Mouse (Mus musculus): ENCODE measurements at regions not wholly inside any gene's neighbourhood (a gene's known extent, or its start where the extent isn't known, plus 50 kb on each side); places are given as distances from the start of the nearest gene placed in this dataset.

GRCm38 (mm10) chr16:77537351-77537750 is 64.5 kb downstream of the Gm11146 start:
- Histone ChIP-seq H3K4me1 (ENCODE audit: insufficient read depth, low read length) (no peaks in the 10 kb centered on the region), H3K4me2 (replicated peaks; ENCODE audit: low read depth, low read length) (peak overlapping the region; percentile 34; the same call in 1 of the 2 replicates), H3K9ac (replicated peaks; ENCODE audit: low read length) (no peak overlapping the region), H3K27me3 (ENCODE audit: insufficient read depth, low read length) (no peaks in the 10 kb centered on the region), H3K27ac (ENCODE audit: low read length) (no peak overlapping the region), H3K36me3 (ENCODE audit: insufficient read depth, low read length) (no peaks in the 10 kb centered on the region), H3K4me3 (ENCODE audit: low read length) (no peak overlapping the region), H3K9me3 (ENCODE audit: low read length) (no peaks in the 10 kb centered on the region)
- ATAC-seq (ENCODE audit: low FRiP score, low TSS enrichment): no peak
- 78% methylated on average over 4 of the region's 4 CpGs for WGBS

- no peaks in the 10 kb centered on the region for H3K9me3 ChIP-seq (ENCODE audit: low read length)
- H3K27me3 ChIP-seq (ENCODE audit: insufficient read depth, low read length): no peaks in the 10 kb centered on the region
- H3K4me1 ChIP-seq (ENCODE audit: insufficient read depth, low read length): no peaks in the 10 kb centered on the region
- H3K36me3 ChIP-seq (ENCODE audit: insufficient read depth, low read length): no peaks in the 10 kb centered on the region
- H3K9ac ChIP-seq (replicated peaks; ENCODE audit: low read length): 0 out of 2 replicates have a peak overlapping the region, but pooled peaks have one; percentile 0
- ATAC-seq (ENCODE audit: low FRiP score, low TSS enrichment): no peak
- H3K27ac ChIP-seq (ENCODE audit: low read length): no peak overlapping the region
- WGBS: 51% methylated on average over 10 of the region's 10 CpGs
- peak overlapping the region; percentile 34 for H3K4me2 ChIP-seq (replicated peaks; ENCODE audit: low read depth, low read length)
- 0 out of 2 replicates have a peak overlapping the region, but pooled peaks have one; percentile 5 for H3K4me3 ChIP-seq (ENCODE audit: low read length)
Measured at GRCm38 (mm10) chr16:77536746-77537145, 65.1 kb downstream of the Gm11146 start.

- Histone ChIP-seq H3K9ac (replicated peaks; ENCODE audit: low read length) (no peak overlapping the region), H3K4me1 (ENCODE audit: insufficient read depth, low read length) (no peaks in the 10 kb centered on the region), H3K27me3 (ENCODE audit: insufficient read depth, low read length) (no peaks in the 10 kb centered on the region), H3K4me3 (ENCODE audit: low read length) (no peak overlapping the region), H3K27ac (ENCODE audit: low read length) (no peak overlapping the region), H3K36me3 (ENCODE audit: insufficient read depth, low read length) (no peaks in the 10 kb centered on the region), H3K9me3 (ENCODE audit: low read length) (no peaks in the 10 kb centered on the region), H3K4me2 (replicated peaks; ENCODE audit: low read depth, low read length) (peak overlapping the region; percentile 34)
- WGBS: 67% methylated on average over 6 of the region's 6 CpGs
- no peak for ATAC-seq (ENCODE audit: low FRiP score, low TSS enrichment)
Measured at GRCm38 (mm10) chr16:77536314-77536713, 65.6 kb downstream of the Gm11146 start.

GRCm38 (mm10) chr16:77535021-77535420 is 66.9 kb downstream of the Gm11146 start:
- WGBS: 84% methylated on average over 3 of the region's 3 CpGs
- Histone ChIP-seq H3K4me1 (ENCODE audit: insufficient read depth, low read length) (no peaks in the 10 kb centered on the region), H3K36me3 (ENCODE audit: insufficient read depth, low read length) (peaks cover 5% of the 10 kb centered on the region; the same call in 1 of the 2 replicates), H3K4me2 (replicated peaks; ENCODE audit: low read depth, low read length) (no peak overlapping the region), H3K4me3 (ENCODE audit: low read length) (no peak overlapping the region), H3K27ac (ENCODE audit: low read length) (no peak overlapping the region), H3K9me3 (ENCODE audit: low read length) (peaks cover 4% of the 10 kb centered on the region; the same call in 1 of the 2 replicates), H3K27me3 (ENCODE audit: insufficient read depth, low read length) (no peaks in the 10 kb centered on the region), H3K9ac (replicated peaks; ENCODE audit: low read length) (no peak overlapping the region)
- no peak for ATAC-seq (ENCODE audit: low FRiP score, low TSS enrichment)

GRCm38 (mm10) chr16:77531596-77531995 is 70.3 kb downstream of the Gm11146 start:
- no peak overlapping the region for H3K4me3 ChIP-seq (ENCODE audit: low read length)
- no peak overlapping the region for H3K9ac ChIP-seq (replicated peaks; ENCODE audit: low read length)
- H3K9me3 ChIP-seq (ENCODE audit: low read length): peaks cover 4% of the 10 kb centered on the region; the same call in 1 of the 2 replicates
- no peaks in the 10 kb centered on the region for H3K4me1 ChIP-seq (ENCODE audit: insufficient read depth, low read length)
- no peak overlapping the region for H3K4me2 ChIP-seq (replicated peaks; ENCODE audit: low read depth, low read length)
- H3K27ac ChIP-seq (ENCODE audit: low read length): no peak overlapping the region
- 86% methylated on average over 10 of the region's 10 CpGs for WGBS
- H3K27me3 ChIP-seq (ENCODE audit: insufficient read depth, low read length): no peaks in the 10 kb centered on the region
- no peak for ATAC-seq (ENCODE audit: low FRiP score, low TSS enrichment)
- H3K36me3 ChIP-seq (ENCODE audit: insufficient read depth, low read length): peaks cover 5% of the 10 kb centered on the region; the same call in 1 of the 2 replicates

GRCm38 (mm10) chr16:77527951-77528350 is 73.9 kb downstream of the Gm11146 start:
- WGBS: 72% methylated on average over 1 of the region's 1 CpGs
- H3K4me2 ChIP-seq (replicated peaks; ENCODE audit: low read depth, low read length): no peak overlapping the region
- no peak overlapping the region for H3K27ac ChIP-seq (ENCODE audit: low read length)
- peaks cover 5% of the 10 kb centered on the region; the same call in 1 of the 2 replicates for H3K36me3 ChIP-seq (ENCODE audit: insufficient read depth, low read length)
- ATAC-seq (ENCODE audit: low FRiP score, low TSS enrichment): no peak
- H3K4me1 ChIP-seq (ENCODE audit: insufficient read depth, low read length): no peaks in the 10 kb centered on the region
- H3K27me3 ChIP-seq (ENCODE audit: insufficient read depth, low read length): no peaks in the 10 kb centered on the region
- H3K4me3 ChIP-seq (ENCODE audit: low read length): no peak overlapping the region
- H3K9ac ChIP-seq (replicated peaks; ENCODE audit: low read length): no peak overlapping the region
- H3K9me3 ChIP-seq (ENCODE audit: low read length): peaks cover 4% of the 10 kb centered on the region; the same call in 1 of the 2 replicates

GRCm38 (mm10) chr16:77514606-77515005 is 87.3 kb downstream of the Gm11146 start:
- no peak overlapping the region for H3K9ac ChIP-seq (replicated peaks; ENCODE audit: low read length)

GRCm38 (mm10) chr16:77503556-77503955 is 98.3 kb downstream of the Gm11146 start:
- Histone ChIP-seq H3K4me2 (replicated peaks; ENCODE audit: low read depth, low read length) (no peak overlapping the region), H3K9ac (replicated peaks; ENCODE audit: low read length) (no peak overlapping the region), H3K27me3 (ENCODE audit: insufficient read depth, low read length) (no peaks in the 10 kb centered on the region), H3K4me3 (ENCODE audit: low read length) (no peak overlapping the region), H3K36me3 (ENCODE audit: insufficient read depth, low read length) (0 out of 2 replicates have a peak, but pooled peaks cover 4% of the 10 kb centered on the region), H3K27ac (ENCODE audit: low read length) (no peak overlapping the region), H3K4me1 (ENCODE audit: insufficient read depth, low read length) (no peaks in the 10 kb centered on the region), H3K9me3 (ENCODE audit: low read length) (0 out of 2 replicates have a peak, but pooled peaks cover 6% of the 10 kb centered on the region)
- WGBS: 65% methylated on average over 5 of the region's 5 CpGs
- no peak for ATAC-seq (ENCODE audit: low FRiP score, low TSS enrichment)

More at GRCm38 (mm10) chr16:77514606-77515005, 87.3 kb downstream of the Gm11146 start:
- H3K4me1 ChIP-seq (ENCODE audit: insufficient read depth, low read length): no peaks in the 10 kb centered on the region
- 73% methylated on average over 3 of the region's 3 CpGs for WGBS
- H3K27ac ChIP-seq (ENCODE audit: low read length): no peak overlapping the region
- no peak overlapping the region for H3K4me2 ChIP-seq (replicated peaks; ENCODE audit: low read depth, low read length)
- no peak for ATAC-seq (ENCODE audit: low FRiP score, low TSS enrichment)
- no peaks in the 10 kb centered on the region for H3K36me3 ChIP-seq (ENCODE audit: insufficient read depth, low read length)
- H3K27me3 ChIP-seq (ENCODE audit: insufficient read depth, low read length): no peaks in the 10 kb centered on the region
- no peaks in the 10 kb centered on the region for H3K9me3 ChIP-seq (ENCODE audit: low read length)
- H3K4me3 ChIP-seq (ENCODE audit: low read length): no peak overlapping the region

GRCm38 (mm10) chr16:77502916-77503315 is 99.0 kb downstream of the Gm11146 start:
- H3K4me1 ChIP-seq (ENCODE audit: insufficient read depth, low read length): no peaks in the 10 kb centered on the region
- no peak overlapping the region for H3K4me3 ChIP-seq (ENCODE audit: low read length)
- no peaks in the 10 kb centered on the region for H3K27me3 ChIP-seq (ENCODE audit: insufficient read depth, low read length)
- H3K9me3 ChIP-seq (ENCODE audit: low read length): 0 out of 2 replicates have a peak, but pooled peaks cover 6% of the 10 kb centered on the region
- no peak overlapping the region for H3K27ac ChIP-seq (ENCODE audit: low read length)
- WGBS: 83% methylated on average over 5 of the region's 5 CpGs
- H3K9ac ChIP-seq (replicated peaks; ENCODE audit: low read length): no peak overlapping the region
- ATAC-seq (ENCODE audit: low FRiP score, low TSS enrichment): no peak
- H3K4me2 ChIP-seq (replicated peaks; ENCODE audit: low read depth, low read length): no peak overlapping the region
- H3K36me3 ChIP-seq (ENCODE audit: insufficient read depth, low read length): 0 out of 2 replicates have a peak, but pooled peaks cover 4% of the 10 kb centered on the region

GRCm38 (mm10) chr16:77502026-77502425 is 99.9 kb downstream of the Gm11146 start:
- Histone ChIP-seq H3K27ac (ENCODE audit: low read length) (no peak overlapping the region), H3K4me2 (replicated peaks; ENCODE audit: low read depth, low read length) (peak overlapping the region; percentile 34; the same call in 1 of the 2 replicates), H3K36me3 (ENCODE audit: insufficient read depth, low read length) (no peaks in the 10 kb centered on the region), H3K27me3 (ENCODE audit: insufficient read depth, low read length) (no peaks in the 10 kb centered on the region), H3K9ac (replicated peaks; ENCODE audit: low read length) (no peak overlapping the region), H3K9me3 (ENCODE audit: low read length) (no peaks in the 10 kb centered on the region), H3K4me3 (ENCODE audit: low read length) (peak overlapping the region; percentile 16; the same call in 1 of the 2 replicates), H3K4me1 (ENCODE audit: insufficient read depth, low read length) (no peaks in the 10 kb centered on the region)
- no peak for ATAC-seq (ENCODE audit: low FRiP score, low TSS enrichment)
- WGBS: 67% methylated on average over 3 of the region's 3 CpGs

All from kidney, embryonic 16.5 days (tissue).